Mouse (Mus musculus): ENCODE measurements around the gene Otop3. TPM values are rescaled to one million over a fixed set of nuclear protein-coding genes. Genes with fewer than 3 reads are reported as not detected.
A peak's percentile ranks its signal among the peaks of the same experiment; 100 is the strongest.
"Not testable (repeated sequence)": the region's sequence is repeated elsewhere in the genome, so short reads cannot be mapped to it uniquely, and the experiment has no call there.

Otop3 gene
- total RNA-seq, 2 experiments from 2014 or later = not detected

DNA sequence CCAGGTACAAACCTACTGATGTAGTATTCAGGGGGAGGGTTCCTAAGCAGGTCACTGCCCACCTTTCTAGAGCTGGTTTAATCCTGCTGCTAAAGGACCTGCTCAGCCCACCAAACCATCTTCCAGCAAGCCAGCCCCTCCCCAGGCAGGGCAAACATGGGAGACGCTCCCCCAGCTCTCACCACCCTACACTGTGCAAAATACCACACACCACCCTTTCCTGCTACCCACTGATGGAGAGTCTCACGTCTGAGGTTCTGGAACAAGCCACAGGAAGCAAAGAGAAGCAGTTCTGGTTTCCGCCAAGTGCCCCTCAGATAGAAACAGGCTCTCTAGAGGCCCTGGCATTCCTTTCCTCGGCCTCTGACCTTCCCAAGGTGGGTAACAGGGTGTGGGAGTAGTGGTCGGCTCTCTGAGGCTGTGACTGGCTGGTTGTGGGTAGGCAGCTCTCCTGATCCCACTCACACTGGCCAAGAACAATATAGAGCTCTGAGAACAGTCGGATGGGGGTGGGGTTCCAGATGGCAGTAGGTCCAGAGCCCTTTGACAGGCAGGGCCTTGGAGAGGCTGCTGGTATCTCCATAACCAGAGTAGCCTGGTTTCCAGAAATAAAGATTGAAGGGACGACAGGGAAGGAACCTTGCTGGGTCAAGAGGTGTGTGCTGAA lies 31.6 kb downstream of the Otop3 start:
- peak; percentile 29 to 39 for DNase-seq

- peak in 1 of 2 experiments; percentile 17 for DNase-seq
Observed at GRCm38 (mm10) chr11:115366706-115367394, 32.3 kb downstream of the Otop3 start.

- DNase-seq = peak; percentile 87 to 88
Observed at GRCm38 (mm10) chr11:115367395-115367944, 32.9 kb downstream of the Otop3 start, which contains the start of gene Hid1. Gene Hid1 (minus strand): TSS chr11:115367756.

DNA sequence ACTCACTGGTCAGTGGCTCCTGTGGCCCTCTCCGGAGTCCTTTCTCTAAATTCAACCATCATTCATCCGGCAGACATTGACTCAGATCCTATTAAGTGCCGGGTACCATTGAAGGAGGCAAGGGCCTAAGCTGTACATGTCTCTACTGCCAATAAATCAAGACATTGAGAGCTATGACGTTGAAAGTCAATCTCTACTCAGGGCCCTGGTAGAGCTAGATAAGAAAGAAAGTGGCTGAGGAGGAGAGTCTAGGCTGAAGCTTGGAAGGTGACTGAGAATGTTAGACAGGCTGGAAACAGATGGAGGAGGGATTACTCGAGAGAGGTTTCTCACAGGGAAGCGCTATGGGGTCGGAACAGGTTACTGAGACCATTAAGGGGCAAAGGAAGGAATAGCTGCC lies 35.8 kb downstream of the Otop3 start:
- no peak for DNase-seq

DNA sequence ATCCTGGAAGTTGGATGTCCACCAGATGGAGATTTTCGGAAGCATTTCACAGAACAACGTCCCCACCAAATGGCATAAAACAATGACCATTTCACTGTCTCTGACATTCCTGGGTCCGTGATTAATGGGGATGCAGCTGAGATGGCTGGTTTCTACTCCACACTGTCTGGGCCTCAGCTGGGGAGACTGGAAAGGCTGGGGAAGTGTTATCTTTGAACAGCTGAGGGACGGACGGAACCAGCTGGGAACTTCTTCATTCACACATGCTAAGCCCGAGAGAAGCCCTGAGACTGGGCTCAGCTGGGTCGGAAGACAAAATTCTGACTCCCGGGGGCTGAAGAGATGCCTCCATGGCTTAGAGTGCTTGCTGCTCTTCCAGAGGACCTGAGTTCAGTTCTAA lies 36.8 kb downstream of the Otop3 start:
- no peak for DNase-seq

- no peak for DNase-seq
Observed at GRCm38 (mm10) chr11:115372015-115372414, 37.5 kb downstream of the Otop3 start.

GRCm38 (mm10) chr11:115372737-115373136 lies 38.2 kb downstream of the Otop3 start:
- DNase-seq = no peak

GRCm38 (mm10) chr11:115373805-115374694 lies 39.5 kb downstream of the Otop3 start:
- peak; percentile 75 to 83 for DNase-seq

DNA sequence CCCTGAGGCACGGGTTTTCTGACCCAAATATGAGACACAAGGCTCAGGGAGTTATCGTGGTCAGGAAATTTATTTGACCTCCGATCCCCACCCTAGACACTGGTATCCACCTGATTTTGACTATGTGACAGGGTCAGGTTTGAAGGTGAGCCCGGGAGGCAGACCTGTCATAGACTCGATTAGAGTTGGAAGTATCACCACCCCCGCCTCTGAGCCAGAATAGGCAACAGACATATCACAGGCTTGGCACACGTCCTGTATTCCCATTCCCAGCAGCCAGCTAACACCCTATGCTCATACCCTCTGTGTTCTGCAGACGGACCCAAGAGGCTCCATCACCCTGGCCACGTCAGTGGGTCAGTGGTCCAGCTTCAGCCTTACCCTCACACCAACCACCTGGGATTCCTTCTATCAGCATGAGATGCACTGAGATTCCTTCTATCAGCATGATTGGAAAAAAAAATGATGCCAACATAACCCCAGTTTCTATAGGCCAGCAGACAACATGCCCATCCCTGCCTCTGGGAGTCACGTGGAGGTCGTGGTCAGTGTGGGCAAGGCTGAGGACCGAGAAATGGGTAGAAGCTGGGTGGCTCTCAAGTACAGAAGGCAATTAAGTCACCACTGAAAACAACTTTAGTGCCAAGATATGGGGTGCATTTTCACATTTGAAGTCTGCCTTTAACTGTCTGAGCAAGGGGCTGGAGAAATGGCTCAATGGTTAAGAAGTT lies 40.3 kb downstream of the Otop3 start:
- DNase-seq = no peak

DNA sequence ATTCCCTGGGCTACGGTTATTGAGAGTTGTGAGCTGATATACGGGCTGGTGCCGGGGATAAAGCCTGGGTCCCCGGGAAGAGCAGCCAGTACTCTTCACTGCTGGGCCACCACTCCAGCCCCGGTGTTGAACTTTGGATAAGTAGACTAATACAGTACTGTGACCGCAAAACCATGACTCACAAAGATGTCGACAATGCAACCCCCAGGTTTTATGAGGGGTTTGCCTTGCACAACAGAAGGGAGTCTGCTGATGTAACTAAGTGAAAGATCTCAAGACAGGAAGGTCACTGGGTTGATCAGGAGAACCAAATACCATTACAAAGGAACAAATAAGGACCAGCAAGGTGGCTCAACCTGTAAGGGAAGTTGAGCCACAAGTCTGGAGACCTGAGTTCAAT lies 42.2 kb downstream of the Otop3 start:
- DNase-seq = no peak

- no peak for DNase-seq
Observed at GRCm38 (mm10) chr11:115377254-115377653, 42.7 kb downstream of the Otop3 start.

GRCm38 (mm10) chr11:115377854-115378253 lies 43.3 kb downstream of the Otop3 start:
- no peak for DNase-seq

DNA sequence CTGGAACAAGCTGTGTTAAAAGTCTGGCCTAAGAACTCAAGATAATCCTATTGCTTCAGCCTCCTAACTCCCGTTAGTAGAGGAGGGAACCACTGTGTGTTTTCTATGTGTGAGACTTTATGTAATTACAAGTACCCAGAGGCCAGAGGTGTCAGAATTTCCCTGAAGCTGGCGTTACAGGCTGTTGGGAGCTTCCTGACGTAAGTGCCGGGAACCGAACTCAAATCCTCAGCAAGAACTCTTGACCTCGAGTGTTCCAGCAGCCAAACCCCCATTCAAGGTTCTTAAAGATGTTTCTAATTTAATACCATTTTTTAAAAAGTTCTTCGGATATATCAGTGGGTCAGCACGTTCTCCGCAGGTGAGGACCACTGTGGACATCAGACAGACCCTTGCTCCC lies 46.7 kb downstream of the Otop3 start:
- DNase-seq = no peak

- DNase-seq = peak; percentile 96
Observed at GRCm38 (mm10) chr11:115381743-115382539, 47.4 kb downstream of the Otop3 start, which contains the start of gene Cdr2l. Gene Cdr2l (plus strand): TSS chr11:115381916.

- DNase-seq = peak in 1 of 2 experiments; percentile 28
Observed at GRCm38 (mm10) chr11:115382891-115383290, 48.4 kb downstream of the Otop3 start.

DNA sequence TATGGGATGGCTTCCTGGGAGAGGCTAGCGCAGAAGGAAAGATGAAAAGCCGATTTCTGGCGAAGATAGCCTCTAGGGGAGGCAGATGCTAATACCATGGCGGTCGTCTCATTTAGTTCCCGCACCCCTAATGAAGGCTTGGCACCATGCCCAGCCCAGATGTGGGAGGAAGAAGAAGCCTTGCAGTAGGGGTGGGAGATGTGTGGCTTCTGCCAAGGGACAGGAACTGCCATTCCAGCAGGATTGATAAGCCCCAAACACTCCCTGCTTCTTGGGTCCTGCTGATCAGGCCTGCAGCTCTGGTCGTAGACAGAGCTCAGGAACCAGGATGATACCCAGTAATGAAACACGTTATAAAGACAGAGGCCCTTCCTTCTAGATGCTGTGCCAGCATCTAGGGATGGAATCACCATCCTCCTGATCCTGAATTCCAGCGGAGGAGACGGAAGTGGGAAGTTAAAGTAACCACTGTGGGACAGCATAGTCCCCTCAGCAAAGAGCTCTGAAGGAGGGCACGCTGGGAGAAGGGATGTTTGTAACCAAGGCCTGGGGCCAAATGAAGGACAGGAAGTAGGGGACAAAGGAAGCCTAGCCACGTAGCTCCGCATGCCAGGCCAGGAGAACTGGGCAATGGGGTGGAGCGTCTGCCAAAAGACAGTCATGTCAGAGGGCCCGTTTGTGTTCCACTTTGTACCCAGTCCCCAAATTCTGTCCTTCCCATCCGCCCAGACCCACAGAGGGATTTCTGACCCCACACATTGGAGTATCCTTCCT lies 49.4 kb downstream of the Otop3 start:
- peak in 1 of 2 experiments; percentile 27 for DNase-seq

- DNase-seq = no peak
Observed at GRCm38 (mm10) chr11:115384587-115384986, 50.1 kb downstream of the Otop3 start.

- DNase-seq = not testable (repeated sequence)
Observed at GRCm38 (mm10) chr11:115386859-115387258, 52.3 kb downstream of the Otop3 start.

DNA sequence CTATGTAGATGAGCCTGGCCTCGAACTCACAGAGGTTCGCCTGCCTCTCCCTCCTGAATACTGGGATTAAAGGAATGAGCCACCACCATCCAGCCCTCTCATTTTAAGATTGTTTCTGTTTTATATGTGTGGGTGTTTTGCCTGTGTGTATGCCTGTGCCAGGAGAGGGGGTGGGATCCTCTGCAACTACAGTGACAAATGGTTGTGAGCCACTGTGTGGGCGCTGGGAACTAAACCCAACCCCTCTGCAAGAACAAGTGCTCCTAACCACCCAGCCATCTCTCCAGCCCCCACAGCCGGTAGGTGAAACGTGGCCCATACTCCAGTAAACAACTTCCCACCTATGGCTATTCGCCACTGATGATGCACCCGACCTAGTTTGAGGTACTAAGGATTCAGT lies 56.8 kb downstream of the Otop3 start:
- DNase-seq = no peak

Data from heart, adult 18-20 months (tissue).